Mouse (Mus musculus): ENCODE results near the gene Sys1. TPM values are rescaled to one million over a fixed set of nuclear protein-coding genes. Genes with fewer than 3 reads are reported as not detected.

Gene Sys1
- polyA plus RNA-seq, 1 experiment from 2014 or later = 83.1 TPM

DNA sequence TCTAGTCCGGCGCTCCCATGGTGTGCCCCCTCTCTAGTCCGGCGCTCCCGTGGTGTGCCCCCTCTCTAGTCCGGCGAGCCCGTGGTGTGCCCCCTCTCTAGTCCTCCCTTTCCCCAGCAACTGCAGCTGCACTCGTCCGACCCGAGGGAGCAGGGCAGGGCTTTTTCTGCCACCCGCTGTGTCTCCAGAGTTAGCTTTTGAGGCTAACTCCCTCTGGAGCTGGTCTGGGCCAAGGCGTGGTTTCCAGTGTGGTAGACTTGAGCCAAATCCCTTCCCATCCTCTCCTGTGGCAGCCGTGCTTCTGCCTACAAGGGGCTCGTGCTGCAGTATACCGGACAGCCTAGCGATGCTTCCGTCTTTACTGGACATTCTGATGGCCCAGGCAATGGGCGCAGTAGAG lies 51.0 kb downstream of the Sys1 start:
- Histone ChIP-seq H3K4me2 (ENCODE audit: low read length) (no peak overlapping the region), H3K9ac (ENCODE audit: low read depth, low read length) (no peak overlapping the region), H3K4me1 (replicated peaks; ENCODE audit: insufficient read depth, low read length) (no peaks in the 10 kb centered on the region), H3K27ac (no peak overlapping the region), H3K36me3 (ENCODE audit: insufficient read depth, low read length) (peaks cover 26% of the 10 kb centered on the region), H3K27me3 (ENCODE audit: insufficient read depth, low read length) (no peaks in the 10 kb centered on the region), H3K9me3 (replicated peaks; ENCODE audit: low read length) (no peaks in the 10 kb centered on the region), H3K4me3 (replicated peaks; ENCODE audit: low read depth, low read length) (no peak overlapping the region)
- WGBS = 93% methylated on average over 19 of the region's 19 CpGs
- no peak for TF ChIP-seq CTCF (IDR thresholded peaks at IDR 0.05; ENCODE audit: low read depth)
- no peak for ATAC-seq (replicated peaks; ENCODE audit: low FRiP score, low read depth)
- no peak for DNase-seq (ENCODE audit: low spot score)

GRCm38 (mm10) chr2:164510621-164511190 lies 53.9 kb downstream of the Sys1 start:
- H3K9me3 ChIP-seq (replicated peaks; ENCODE audit: low read length) = no peaks in the 10 kb centered on the region
- no peak overlapping the region for H3K4me2 ChIP-seq (ENCODE audit: low read length)
- 0 out of 2 replicates have a peak, but pooled peaks cover 4% of the 10 kb centered on the region for H3K36me3 ChIP-seq (ENCODE audit: insufficient read depth, low read length)
- DNase-seq (ENCODE audit: low spot score) (no peak), ATAC-seq (replicated peaks; ENCODE audit: low FRiP score, low read depth) (no peak; the same call in 1 of the 2 replicates)
- H3K9ac ChIP-seq (ENCODE audit: low read depth, low read length) = no peak overlapping the region
- H3K27ac ChIP-seq = peak overlapping the region; percentile 51; the same call in 1 of the 2 replicates
- no peak overlapping the region for H3K4me3 ChIP-seq (replicated peaks; ENCODE audit: low read depth, low read length)
- TF ChIP-seq CTCF (IDR thresholded peaks at IDR 0.05; ENCODE audit: low read depth) = no peak
- no peaks in the 10 kb centered on the region for H3K27me3 ChIP-seq (ENCODE audit: insufficient read depth, low read length)
- WGBS = 46% methylated on average over 5 of the region's 5 CpGs
- no peaks in the 10 kb centered on the region for H3K4me1 ChIP-seq (replicated peaks; ENCODE audit: insufficient read depth, low read length)

DNA sequence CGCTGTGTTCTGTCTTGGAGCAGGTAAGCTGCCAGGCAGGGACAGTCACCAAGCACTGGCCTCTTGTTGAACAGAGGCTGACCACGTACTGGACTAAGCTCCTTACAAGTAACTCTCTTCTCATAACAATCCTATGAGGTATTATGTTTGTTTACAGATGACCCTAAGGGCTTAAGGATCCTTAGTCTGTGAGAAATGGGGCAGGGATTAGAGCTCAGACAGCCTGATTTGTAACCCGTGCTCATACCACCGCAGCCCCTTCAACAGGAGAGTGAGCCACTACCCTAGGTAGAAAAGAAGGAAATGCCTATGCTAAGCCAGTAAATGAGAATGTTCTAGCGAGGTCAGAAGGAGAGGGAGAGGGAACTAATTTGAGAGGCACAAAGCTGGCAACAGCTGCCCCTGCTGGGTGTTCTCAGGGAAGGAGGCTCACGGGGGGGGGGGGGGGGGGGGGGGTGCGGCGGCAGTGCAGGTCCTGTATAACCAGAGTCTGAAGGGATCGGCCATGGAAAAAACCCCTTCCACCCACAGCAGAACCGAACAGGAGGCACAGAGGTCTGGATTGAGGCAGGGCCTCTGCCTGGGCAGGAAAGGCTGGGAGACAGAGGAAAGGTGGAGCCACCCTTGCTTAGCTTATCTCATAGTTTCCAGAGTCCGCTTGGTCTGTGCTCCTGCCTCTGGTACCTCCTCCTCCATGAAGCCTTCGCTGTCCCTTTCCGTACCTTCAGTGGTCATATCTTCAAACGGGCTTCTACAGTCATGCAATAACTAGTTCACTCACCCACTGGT lies 55.6 kb downstream of the Sys1 start:
- Histone ChIP-seq H3K4me3 (replicated peaks; ENCODE audit: low read depth, low read length) (no peak overlapping the region), H3K9ac (ENCODE audit: low read depth, low read length) (no peak overlapping the region), H3K4me2 (ENCODE audit: low read length) (no peak overlapping the region), H3K4me1 (replicated peaks; ENCODE audit: insufficient read depth, low read length) (no peaks in the 10 kb centered on the region), H3K27me3 (ENCODE audit: insufficient read depth, low read length) (no peaks in the 10 kb centered on the region), H3K36me3 (ENCODE audit: insufficient read depth, low read length) (no peaks in the 10 kb centered on the region), H3K27ac (0 out of 2 replicates have a peak overlapping the region, but pooled peaks have one; percentile 37), H3K9me3 (replicated peaks; ENCODE audit: low read length) (no peaks in the 10 kb centered on the region)
- ATAC-seq (replicated peaks; ENCODE audit: low FRiP score, low read depth) (no peak), DNase-seq (ENCODE audit: low spot score) (no peak)
- WGBS = 60% methylated on average over 11 of the region's 14 CpGs
- TF ChIP-seq CTCF (IDR thresholded peaks at IDR 0.05; ENCODE audit: low read depth) = no peak

GRCm38 (mm10) chr2:164513389-164513788 lies 56.6 kb downstream of the Sys1 start:
- no peak overlapping the region for H3K27ac ChIP-seq
- H3K9me3 ChIP-seq (replicated peaks; ENCODE audit: low read length) = no peaks in the 10 kb centered on the region
- H3K4me2 ChIP-seq (ENCODE audit: low read length) = no peak overlapping the region
- no peaks in the 10 kb centered on the region for H3K4me1 ChIP-seq (replicated peaks; ENCODE audit: insufficient read depth, low read length)
- H3K36me3 ChIP-seq (ENCODE audit: insufficient read depth, low read length) = no peaks in the 10 kb centered on the region
- TF ChIP-seq CTCF (IDR thresholded peaks at IDR 0.05; ENCODE audit: low read depth) = no peak
- no peaks in the 10 kb centered on the region for H3K27me3 ChIP-seq (ENCODE audit: insufficient read depth, low read length)
- H3K9ac ChIP-seq (ENCODE audit: low read depth, low read length) = no peak overlapping the region
- WGBS = 58% methylated on average over 8 of the region's 8 CpGs
- H3K4me3 ChIP-seq (replicated peaks; ENCODE audit: low read depth, low read length) = no peak overlapping the region
- DNase-seq (ENCODE audit: low spot score) = peak; percentile 42
- no peak for ATAC-seq (replicated peaks; ENCODE audit: low FRiP score, low read depth)

DNA sequence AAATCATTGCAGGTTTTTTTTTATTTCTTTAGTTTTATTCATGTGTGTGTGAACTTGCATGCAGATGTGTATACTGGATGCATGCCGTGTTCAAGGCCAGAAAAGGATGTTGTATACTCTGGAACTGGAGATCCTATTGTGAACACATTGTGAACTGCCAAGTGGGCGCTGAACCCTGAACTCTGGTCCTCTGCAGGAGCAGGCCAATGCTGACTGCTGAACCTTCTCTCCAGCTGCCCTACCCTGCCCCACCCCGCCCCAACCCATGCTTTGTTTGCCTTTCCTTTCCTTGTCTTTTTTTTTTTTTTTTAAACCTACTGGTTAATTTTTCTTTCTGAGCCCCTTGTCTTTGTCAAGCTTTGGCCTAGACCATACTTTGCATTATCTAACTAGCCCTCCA lies 58.2 kb downstream of the Sys1 start:
- no peak overlapping the region for H3K4me2 ChIP-seq (ENCODE audit: low read length)
- no peak overlapping the region for H3K4me3 ChIP-seq (replicated peaks; ENCODE audit: low read depth, low read length)
- no peak overlapping the region for H3K9ac ChIP-seq (ENCODE audit: low read depth, low read length)
- ATAC-seq (replicated peaks; ENCODE audit: low FRiP score, low read depth) (no peak), DNase-seq (ENCODE audit: low spot score) (no peak)
- no peaks in the 10 kb centered on the region for H3K9me3 ChIP-seq (replicated peaks; ENCODE audit: low read length)
- H3K27me3 ChIP-seq (ENCODE audit: insufficient read depth, low read length) = no peaks in the 10 kb centered on the region
- H3K27ac ChIP-seq = no peak overlapping the region
- WGBS = 83% methylated on average over 3 of the region's 3 CpGs
- TF ChIP-seq CTCF (IDR thresholded peaks at IDR 0.05; ENCODE audit: low read depth) = no peak
- H3K4me1 ChIP-seq (replicated peaks; ENCODE audit: insufficient read depth, low read length) = no peaks in the 10 kb centered on the region
- H3K36me3 ChIP-seq (ENCODE audit: insufficient read depth, low read length) = no peaks in the 10 kb centered on the region

DNA sequence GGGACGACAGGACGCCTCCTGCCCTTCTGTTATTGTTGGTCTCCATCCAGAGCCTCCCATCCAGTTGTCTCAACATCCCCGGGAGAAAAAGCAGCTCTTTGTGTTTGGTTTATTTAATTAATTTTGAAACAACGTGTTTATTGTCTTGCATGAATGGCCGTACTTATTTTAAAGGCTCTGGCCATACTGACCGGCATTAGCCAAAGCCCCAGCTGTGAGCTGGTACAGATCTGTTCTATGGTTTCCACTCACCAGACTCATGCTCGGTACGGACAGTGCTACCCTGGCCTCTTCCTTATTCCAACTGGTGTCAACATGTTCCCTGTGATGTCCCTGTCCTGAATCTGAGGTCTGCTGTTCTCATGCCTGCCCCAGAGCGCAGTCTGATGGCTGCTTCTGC lies 59.1 kb downstream of the Sys1 start:
- Histone ChIP-seq H3K36me3 (ENCODE audit: insufficient read depth, low read length) (no peaks in the 10 kb centered on the region), H3K27ac (no peak overlapping the region), H3K9ac (ENCODE audit: low read depth, low read length) (no peak overlapping the region), H3K4me1 (replicated peaks; ENCODE audit: insufficient read depth, low read length) (no peaks in the 10 kb centered on the region), H3K9me3 (replicated peaks; ENCODE audit: low read length) (no peaks in the 10 kb centered on the region), H3K4me3 (replicated peaks; ENCODE audit: low read depth, low read length) (no peak overlapping the region), H3K4me2 (ENCODE audit: low read length) (no peak overlapping the region), H3K27me3 (ENCODE audit: insufficient read depth, low read length) (no peaks in the 10 kb centered on the region)
- no peak for DNase-seq (ENCODE audit: low spot score)
- whole genome bisulfite sequencing = 60% methylated on average over 9 of the region's 9 CpGs
- ATAC-seq (replicated peaks; ENCODE audit: low FRiP score, low read depth) = no peak
- TF ChIP-seq CTCF (IDR thresholded peaks at IDR 0.05; ENCODE audit: low read depth) = no peak
